26 mouse cellular contexts compared by ENCODE assay signal in the genomic region with DNA sequence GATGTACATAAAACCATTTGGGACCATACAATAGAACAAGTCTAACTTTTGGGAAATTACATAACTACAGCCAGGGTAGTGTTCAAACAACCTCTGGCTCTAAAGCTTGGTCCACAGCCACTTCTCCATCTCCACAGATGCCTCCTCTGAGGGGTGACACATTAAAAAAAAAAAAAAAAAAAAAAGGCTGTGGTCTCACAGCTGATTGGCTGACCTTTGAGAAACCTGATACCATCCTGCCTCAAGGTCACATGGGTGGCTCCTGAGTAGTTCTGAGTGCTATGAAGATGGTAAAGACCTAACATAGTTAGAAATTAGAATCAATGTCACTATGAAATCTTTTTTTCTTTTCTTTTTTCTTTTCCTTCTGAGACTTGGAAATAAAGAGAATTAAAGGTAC.
DNase-seq lines count a peak whose midpoint lies in the region.
"Had no signal": no experiment of that assay in that cellular context is flagged by ENCODE, and none has a peak within 500 bp of the region (broad histone marks: within the 10 kb centered on the region; RNA-seq: fewer than 3 reads in every experiment).

No protein-coding gene starts in this region.

- H3K27ac ChIP-seq in hindbrain, embryonic 10.5 days: no peak overlapping the region
- H3K27ac ChIP-seq: embryonic facial prominence, embryonic 13.5 days; embryonic facial prominence, embryonic 15.5 days; forebrain, embryonic 10.5 days; forebrain, embryonic 13.5 days; forebrain, embryonic 15.5 days had no signal

- no peaks in the 10 kb centered on the region for H3K9me3 ChIP-seq in hindbrain, embryonic 10.5 days
- H3K9me3 ChIP-seq: embryonic facial prominence, embryonic 13.5 days; embryonic facial prominence, embryonic 15.5 days; forebrain, embryonic 10.5 days; forebrain, embryonic 13.5 days; forebrain, embryonic 15.5 days; G1E had no signal

- H3K27me3 ChIP-seq in hindbrain, embryonic 10.5 days (ENCODE audit: insufficient read depth, poor library complexity, severe bottlenecking): no peaks in the 10 kb centered on the region
- H3K27me3 ChIP-seq: CH12.LX; embryonic facial prominence, embryonic 13.5 days; embryonic facial prominence, embryonic 15.5 days; forebrain, embryonic 13.5 days; forebrain, embryonic 15.5 days; Patski had no signal

- no peak overlapping the region for H3K4me3 ChIP-seq in hindbrain, embryonic 10.5 days
- H3K4me3 ChIP-seq: embryonic facial prominence, embryonic 13.5 days; embryonic facial prominence, embryonic 15.5 days; erythroblast, embryonic 14.5 days; forebrain, embryonic 10.5 days; forebrain, embryonic 13.5 days; forebrain, embryonic 15.5 days had no signal

- peak; percentile 30 for DNase-seq in embryo, embryonic 10 days (ENCODE audit: low spot score)
- DNase-seq in embryo, embryonic 10.5 days (ENCODE audit: low spot score): no peak
- DNase-seq in ES-CJ7 (ENCODE audit: low read depth, low spot score) (peak; percentile 51), ZHBTc4 (ENCODE audit: low read depth, low spot score) (peak; percentile 33)
- DNase-seq in thymus, postnatal 36 days: no peak
- no peak for DNase-seq in hindbrain, embryonic 10.5 days (ENCODE audit: low spot score)
- DNase-seq: adrenal gland, adult 2 months; adrenal gland, postnatal 10 days; adrenal gland, postnatal 25 days; cerebellum, adult 11 months; cerebellum, adult 18-20 months; cerebellum, adult 8-10 months; cerebellum, adult 9-11 months; cerebellum, postnatal 14 days; cerebellum, postnatal 36 days; embryo, embryonic 11 days; forebrain, postnatal 0 days had no signal

- no peaks in the 10 kb centered on the region for H3K4me1 ChIP-seq in hindbrain, embryonic 10.5 days (replicated peaks)
- H3K4me1 ChIP-seq: embryonic facial prominence, embryonic 13.5 days; embryonic facial prominence, embryonic 15.5 days; forebrain, embryonic 10.5 days; forebrain, embryonic 13.5 days; forebrain, embryonic 15.5 days had no signal

- H3K36me3 ChIP-seq in hindbrain, embryonic 10.5 days: no peaks in the 10 kb centered on the region
- H3K36me3 ChIP-seq: embryonic facial prominence, embryonic 13.5 days; embryonic facial prominence, embryonic 15.5 days; forebrain, embryonic 10.5 days; forebrain, embryonic 15.5 days; G1E had no signal

Comparison
In these comparisons a context has a peak if more than half of its experiments do, and no peak if none do; other contexts are left out.
1. DNase-seq: peak in embryo, embryonic 10 days (single experiment), ES-CJ7 (single experiment) and ZHBTc4 (single experiment); none in embryo, embryonic 10.5 days (single experiment), thymus, postnatal 36 days (0 of 2) and hindbrain, embryonic 10.5 days (single experiment).